Comparison of ENCODE assay signal across 12 mouse cellular contexts in genomic region chr3:28485716-28486115, GRCm38 (mm10).
DNase-seq lines count a peak whose midpoint lies in the region; ATAC-seq and TF ChIP-seq lines count a peak whose summit lies in the region.
"Had no signal": no experiment of that assay in that cellular context is flagged by ENCODE, and none has a peak within 500 bp of the region (broad histone marks: within the 10 kb centered on the region; RNA-seq: fewer than 3 reads in every experiment).

No protein-coding gene starts in this region.

- peaks cover 12% of the 10 kb centered on the region for H3K4me1 ChIP-seq in heart, embryonic 10.5 days
- no peaks in the 10 kb centered on the region for H3K4me1 ChIP-seq in intestine, embryonic 16.5 days (ENCODE audit: control insufficient read depth, insufficient read depth, low read length)
- H3K4me1 ChIP-seq: liver, embryonic 13.5 days had no signal

- H3K27ac ChIP-seq in layer of hippocampus, adult 2 months = peak overlapping the region; percentile 3; the same call in 1 of the 2 replicates
- H3K27ac ChIP-seq in heart, embryonic 10.5 days = peak overlapping the region; percentile 68
- H3K27ac ChIP-seq in intestine, embryonic 16.5 days (ENCODE audit: low read length) = no peak overlapping the region
- H3K27ac ChIP-seq: liver, embryonic 13.5 days; neural tube, embryonic 15.5 days had no signal

- no peak for ATAC-seq in intestine, embryonic 16.5 days
- ATAC-seq: inflammation-experienced regulatory T-cells, adult 6 months had no signal

- WGBS in heart, embryonic 10.5 days = 39% methylated on average over 7 of the region's 7 CpGs
- 84% methylated on average over 7 of the region's 7 CpGs for WGBS in intestine, embryonic 16.5 days

- H3K27me3 ChIP-seq in heart, embryonic 10.5 days (ENCODE audit: insufficient read depth, poor library complexity, severe bottlenecking) = no peaks in the 10 kb centered on the region
- no peaks in the 10 kb centered on the region for H3K27me3 ChIP-seq in intestine, embryonic 16.5 days (replicated peaks; ENCODE audit: control insufficient read depth, insufficient read depth, low read length)
- H3K27me3 ChIP-seq: liver, embryonic 13.5 days; neural tube, embryonic 15.5 days had no signal

- no peak overlapping the region for H3K9ac ChIP-seq in intestine, embryonic 16.5 days (ENCODE audit: low read depth, low read length)
- H3K9ac ChIP-seq: liver, embryonic 13.5 days; neural tube, embryonic 15.5 days had no signal

- no peak overlapping the region for H3K4me2 ChIP-seq in intestine, embryonic 16.5 days (ENCODE audit: low read depth, low read length)
- H3K4me2 ChIP-seq: liver, embryonic 13.5 days; neural tube, embryonic 15.5 days had no signal

- no peaks in the 10 kb centered on the region for H3K36me3 ChIP-seq in heart, embryonic 10.5 days
- no peaks in the 10 kb centered on the region for H3K36me3 ChIP-seq in intestine, embryonic 16.5 days (ENCODE audit: control insufficient read depth, insufficient read depth, low read length)
- H3K36me3 ChIP-seq: liver, embryonic 13.5 days; neural tube, embryonic 15.5 days had no signal

- no peak for TF ChIP-seq CTCF in layer of hippocampus, adult 2 months (conservative IDR thresholded peaks at IDR 0.05)

- H3K4me3 ChIP-seq in layer of hippocampus, adult 2 months = no peak overlapping the region
- H3K4me3 ChIP-seq in heart, embryonic 10.5 days = no peak overlapping the region
- no peak overlapping the region for H3K4me3 ChIP-seq in intestine, embryonic 16.5 days (ENCODE audit: low read length)
- H3K4me3 ChIP-seq: liver, embryonic 13.5 days; neural tube, embryonic 15.5 days had no signal

- H3K9me3 ChIP-seq in heart, embryonic 10.5 days = no peaks in the 10 kb centered on the region
- 0 out of 2 replicates have a peak, but pooled peaks cover 5% of the 10 kb centered on the region for H3K9me3 ChIP-seq in intestine, embryonic 16.5 days (ENCODE audit: control insufficient read depth, low read length)
- H3K9me3 ChIP-seq: liver, embryonic 13.5 days; neural tube, embryonic 15.5 days had no signal

- no peak for DNase-seq in layer of hippocampus, adult 2 months (ENCODE audit: low spot score in 2 of 2)
- no peak for DNase-seq in layer of hippocampus, adult 9-11 months
- peak; percentile 58 to 60 for DNase-seq in cerebellum, postnatal 25 days
- no peak for DNase-seq in heart, embryonic 10.5 days (ENCODE audit: low spot score)
- peak; percentile 85 for DNase-seq in skeletal muscle tissue, adult 2 months (ENCODE audit: low read depth, low spot score)
- DNase-seq in thymus, postnatal 0 days (ENCODE audit: low spot score) = no peak
- DNase-seq: kidney, postnatal 36 days; liver, embryonic 13.5 days; midbrain, embryonic 14.5 days had no signal

Comparison
In these comparisons a context has a peak if more than half of its experiments do, and no peak if none do; other contexts are left out.
1. DNase-seq: peak in cerebellum, postnatal 25 days (2 of 2) and skeletal muscle tissue, adult 2 months (single experiment); none in layer of hippocampus, adult 2 months (0 of 2), layer of hippocampus, adult 9-11 months (single experiment), heart, embryonic 10.5 days (single experiment) and thymus, postnatal 0 days (single experiment).